ENCODE assay signal across 8 mouse cellular contexts in the genomic region with DNA sequence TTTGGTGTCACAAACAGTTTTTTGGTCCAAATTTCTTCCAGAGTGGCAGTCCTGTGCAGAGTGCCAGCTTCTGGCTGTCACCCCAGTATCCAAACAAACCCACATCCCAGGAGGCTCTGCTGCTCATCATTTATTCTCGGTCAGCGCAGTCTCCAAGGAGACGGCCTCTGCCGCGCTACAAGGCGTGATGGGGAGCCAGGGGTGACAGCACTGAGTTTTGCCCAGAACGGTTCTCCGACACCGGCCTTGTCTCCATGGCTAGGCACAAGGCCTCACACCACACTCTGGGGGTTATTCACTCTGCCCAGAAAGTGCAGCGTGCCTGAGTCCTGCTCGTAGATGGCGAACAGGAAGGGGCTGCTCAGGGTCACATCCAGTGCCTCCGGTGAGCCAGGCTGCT. TPM values are rescaled to one million over a fixed set of nuclear protein-coding genes. Genes with fewer than 3 reads are reported as not detected.
DNase-seq lines count a peak whose midpoint lies in the region; ATAC-seq lines count a peak whose summit lies in the region.

No protein-coding gene starts in this region.

- peak; percentile 42 for DNase-seq in midbrain, embryonic 10.5 days (ENCODE audit: low spot score)
- DNase-seq in midbrain, embryonic 11.5 days (ENCODE audit: low spot score, missing footprints) = no peak
- DNase-seq in frontal cortex, postnatal 14 days (ENCODE audit: low spot score in 2 of 2) = peak; percentile 36 to 54
- peak; percentile 78 for DNase-seq in left cerebral cortex, postnatal 4 days
- peak; percentile 32 for DNase-seq in right cerebral cortex, postnatal 4 days
- DNase-seq in kidney, postnatal 36 days = no peak
- DNase-seq in heart, adult 18-20 months = no peak

- no peaks in the 10 kb centered on the region for H3K9me3 ChIP-seq in midbrain, embryonic 10.5 days (replicated peaks)
- no peaks in the 10 kb centered on the region for H3K9me3 ChIP-seq in midbrain, embryonic 11.5 days (ENCODE audit: control insufficient read depth, low read length)

- ATAC-seq in midbrain, embryonic 11.5 days (ENCODE audit: low FRiP score) = no peak
- ATAC-seq in erythroblast, adult 5-6 weeks (replicated peaks; ENCODE audit: low FRiP score, poor library complexity, severe bottlenecking) = no peak

- H3K4me1 ChIP-seq in midbrain, embryonic 10.5 days = peaks cover 24% of the 10 kb centered on the region
- no peaks in the 10 kb centered on the region; the same call in 1 of the 2 replicates for H3K4me1 ChIP-seq in midbrain, embryonic 11.5 days (ENCODE audit: control insufficient read depth, insufficient read depth, low read length)

- H3K4me2 ChIP-seq in midbrain, embryonic 11.5 days = no peak overlapping the region

- H3K27ac ChIP-seq in midbrain, embryonic 10.5 days (replicated peaks) = peak overlapping the region; percentile 50; the same call in 1 of the 2 replicates
- no peak overlapping the region for H3K27ac ChIP-seq in midbrain, embryonic 11.5 days (ENCODE audit: low read depth, low read length)

- H3K27me3 ChIP-seq in midbrain, embryonic 10.5 days (ENCODE audit: low read depth, poor library complexity, severe bottlenecking) = no peaks in the 10 kb centered on the region
- no peaks in the 10 kb centered on the region for H3K27me3 ChIP-seq in midbrain, embryonic 11.5 days (ENCODE audit: control insufficient read depth, insufficient read depth, low read length)

- H3K9ac ChIP-seq in midbrain, embryonic 11.5 days (ENCODE audit: low read length) = no peak overlapping the region

- 69% methylated on average over 13 of the region's 13 CpGs for WGBS in midbrain, embryonic 10.5 days
- WGBS in midbrain, embryonic 11.5 days = 65% methylated on average over 13 of the region's 13 CpGs

- peaks cover 14% of the 10 kb centered on the region for H3K36me3 ChIP-seq in midbrain, embryonic 10.5 days
- H3K36me3 ChIP-seq in midbrain, embryonic 11.5 days (ENCODE audit: control insufficient read depth, insufficient read depth, low read length) = peaks cover 4% of the 10 kb centered on the region; the same call in 1 of the 2 replicates

- intact Hi-C loops in left cerebral cortex, postnatal 4 days (cut with DNase I) = no loop called here

- no peak overlapping the region for H3K4me3 ChIP-seq in midbrain, embryonic 10.5 days
- no peak overlapping the region for H3K4me3 ChIP-seq in midbrain, embryonic 11.5 days (ENCODE audit: low read depth, low read length)

RNA-seq across cellular contexts. Expression of a gene that starts 12.8 kb away (rescaled TPM):
- not detected in 2 replicates for polyA plus RNA-seq in midbrain, embryonic 10.5 days (2016; fragmentation: Nextera tagmentation; extraction: Ambion mirVana)
- not detected in 2 replicates for polyA plus RNA-seq in midbrain, embryonic 11.5 days (2014; fragmentation: Nextera tagmentation; extraction: Ambion mirVana)
- total RNA-seq in left cerebral cortex, postnatal 4 days (2021) = 1 to 10 TPM; 3.0 to 9.0 TPM
- total RNA-seq in erythroblast, adult 5-6 weeks (2015; ENCODE audit: low replicate concordance) = not detected in 2 replicates
- total RNA-seq in erythroblast, adult 5-6 weeks (2017; ENCODE audit: low replicate concordance) = not detected in 2 replicates
- total RNA-seq in heart, adult 18-20 months (2021) = 1 to 10 TPM; 7.8 to 9.2 TPM

RNA-seq across cellular contexts. Expression of a gene that starts 19.3 kb away (rescaled TPM):
- polyA plus RNA-seq in midbrain, embryonic 10.5 days (2016; fragmentation: Nextera tagmentation; extraction: Ambion mirVana) = not detected in 2 replicates
- not detected in 2 replicates for polyA plus RNA-seq in midbrain, embryonic 11.5 days (2014; fragmentation: Nextera tagmentation; extraction: Ambion mirVana)
- under 1 TPM in 1 of 2 experiments, not detected in 1; 0.32 TPM for total RNA-seq in left cerebral cortex, postnatal 4 days (2021)
- not detected in 2 replicates for total RNA-seq in erythroblast, adult 5-6 weeks (2015; ENCODE audit: low replicate concordance)
- total RNA-seq in erythroblast, adult 5-6 weeks (2017; ENCODE audit: low replicate concordance) = not detected in 2 replicates
- not detected for total RNA-seq in heart, adult 18-20 months (2021)

RNA-seq across cellular contexts. Expression of a gene that starts 36.1 kb away (rescaled TPM):
- 45.6 and 46.5 TPM in 2 replicates for polyA plus RNA-seq in midbrain, embryonic 10.5 days (2016; fragmentation: Nextera tagmentation; extraction: Ambion mirVana)
- 40.9 and 42.1 TPM in 2 replicates for polyA plus RNA-seq in midbrain, embryonic 11.5 days (2014; fragmentation: Nextera tagmentation; extraction: Ambion mirVana)
- 10 to 100 TPM; 37.2 to 38.6 TPM for total RNA-seq in left cerebral cortex, postnatal 4 days (2021)
- 4.6 and 8.2 TPM in 2 replicates for total RNA-seq in erythroblast, adult 5-6 weeks (2015; ENCODE audit: low replicate concordance)
- 15.4 and 35.0 TPM in 2 replicates for total RNA-seq in erythroblast, adult 5-6 weeks (2017; ENCODE audit: low replicate concordance)
- total RNA-seq in heart, adult 18-20 months (2021) = 10 to 100 TPM; 25.9 to 28.0 TPM

Comparison
In these comparisons a context has a peak if more than half of its experiments do, and no peak if none do; other contexts are left out.
1. DNase-seq: peak in midbrain, embryonic 10.5 days (single experiment), frontal cortex, postnatal 14 days (2 of 2), left cerebral cortex, postnatal 4 days (single experiment) and right cerebral cortex, postnatal 4 days (single experiment); none in midbrain, embryonic 11.5 days (single experiment), kidney, postnatal 36 days (0 of 2) and heart, adult 18-20 months (0 of 2).